Mouse (Mus musculus) kidney, adult 2 months (tissue): Measurements from ENCODE around the gene Hoxb8.

Experiments
- CTCF ChIP-seq: fragments of 200-500 bp; conservative IDR thresholded peaks from 2 replicates; pipeline ENCODE4 v1.5.1; 2011; ENCODE audit warnings: low read depth, mild to moderate bottlenecking, control low read depth, low read length, moderate library complexity, mixed read lengths; ENCODE audit not compliant: insufficient read depth, insufficient read length
- POLR2A ChIP-seq: fragments of 200-500 bp; IDR thresholded peaks from one replicate; pipeline ENCODE4 v1.6.1; 2011; ENCODE audit warnings: low read depth, low read length, control low read depth

DNA sequence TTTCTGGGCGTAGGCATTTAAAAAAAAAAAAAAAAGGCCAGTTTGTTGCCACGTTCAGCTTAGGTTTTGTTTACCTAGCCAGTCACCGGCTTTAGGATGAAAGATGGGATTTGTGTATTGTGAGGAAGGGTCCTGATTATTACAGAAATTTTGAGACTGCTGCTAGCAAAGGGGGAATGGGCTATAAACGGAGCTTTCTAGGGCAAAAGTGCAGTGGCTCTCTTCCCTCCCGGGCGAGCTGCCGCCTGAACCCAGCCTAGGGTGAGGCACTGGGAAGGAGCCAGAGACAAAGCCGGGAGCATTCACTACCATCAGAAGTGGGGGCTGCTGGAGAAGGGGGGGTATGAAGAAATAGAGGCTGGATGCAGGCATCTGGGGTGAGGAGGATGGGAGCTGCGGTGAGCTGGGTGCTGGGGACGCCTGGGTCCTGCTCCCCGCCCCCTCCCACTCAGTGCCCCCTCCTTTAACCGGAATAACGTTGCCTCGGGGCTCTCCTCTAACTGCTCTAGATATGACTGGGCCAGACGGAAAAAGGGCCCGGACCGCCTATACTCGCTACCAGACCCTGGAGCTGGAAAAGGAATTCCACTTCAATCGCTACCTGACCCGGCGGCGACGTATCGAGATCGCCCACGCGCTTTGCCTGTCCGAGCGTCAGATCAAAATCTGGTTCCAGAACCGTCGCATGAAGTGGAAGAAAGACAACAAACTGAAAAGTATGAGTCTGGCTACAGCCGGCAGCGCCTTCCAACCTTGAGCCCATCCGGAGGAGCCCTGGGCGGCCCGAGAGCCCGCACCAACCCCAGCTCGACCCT, 22.9 kb downstream of the Hoxb8 start:
- TF ChIP-seq CTCF: no peak
- TF ChIP-seq POLR2A: no peak
